Mouse (Mus musculus) left cerebral cortex, postnatal 36 days (tissue): ENCODE measurements around the gene Zfp286. TPM values are rescaled to one million over a fixed set of nuclear protein-coding genes. Genes with fewer than 3 reads are reported as not detected.

Experiments
- DNase-seq, 2 experiments: peaks; one replicate each; pipeline ENCODE4 v3.0.0; 2021 to 2022; ENCODE audit warnings: low spot score in 2 of 2, mixed read lengths in 1 of 2
- intact Hi-C: fragments of 180-260 bp; cut with DNase I; formaldehyde crosslinking; loops from one replicate; pipeline ENCODE4 v1.15.1; 2025
- total RNA-seq, 2 experiments: library from RNA; stranded (reverse); gene quantifications; 2 replicates each; pipeline ENCODE4 v1.2.3; 2021

Gene Zfp286
- total RNA-seq = 10 to 100 TPM; 19.8 to 27.2 TPM

DNA sequence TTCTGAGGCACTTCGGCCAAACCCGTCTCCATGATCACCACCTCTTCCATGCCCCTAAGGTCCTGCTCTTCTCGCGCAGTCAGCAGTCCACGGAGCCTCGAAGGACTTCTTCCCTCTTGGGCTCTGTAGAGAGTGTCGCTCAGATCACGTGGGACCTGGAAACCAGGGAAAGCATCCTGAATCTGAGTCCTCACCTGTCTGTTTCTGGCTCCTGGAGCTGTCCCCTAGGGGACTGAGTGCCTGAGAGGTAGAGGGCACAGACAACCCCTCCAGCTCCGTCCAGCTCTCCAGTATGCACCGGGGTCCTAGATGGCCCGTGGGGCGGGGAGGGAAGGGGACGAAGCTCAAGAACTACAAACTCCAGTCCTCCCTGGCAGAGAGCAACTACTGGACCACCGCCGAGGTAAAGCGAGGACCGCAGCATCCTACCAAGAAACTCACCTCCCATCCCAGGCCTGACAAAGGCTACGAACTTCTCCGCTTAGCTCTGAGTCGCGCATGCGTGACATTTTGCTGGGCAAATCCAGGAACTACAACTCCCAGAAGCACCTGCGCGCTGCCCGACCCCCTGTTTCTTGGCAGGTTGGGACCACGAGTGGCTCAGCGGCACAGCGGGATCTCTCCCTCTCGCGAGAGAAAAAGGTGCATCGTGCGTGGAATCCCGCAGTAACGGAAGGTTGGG, at the start of gene Zfp286:
Zfp286 (minus strand) TSS at position 528 of the 682 bp plus-strand sequence.
- intact Hi-C loops = loop anchor here (1.0 kb wide), 1 partner anchor 90 kb away; the partner anchor contains the start of gene Tvp23b

DNA sequence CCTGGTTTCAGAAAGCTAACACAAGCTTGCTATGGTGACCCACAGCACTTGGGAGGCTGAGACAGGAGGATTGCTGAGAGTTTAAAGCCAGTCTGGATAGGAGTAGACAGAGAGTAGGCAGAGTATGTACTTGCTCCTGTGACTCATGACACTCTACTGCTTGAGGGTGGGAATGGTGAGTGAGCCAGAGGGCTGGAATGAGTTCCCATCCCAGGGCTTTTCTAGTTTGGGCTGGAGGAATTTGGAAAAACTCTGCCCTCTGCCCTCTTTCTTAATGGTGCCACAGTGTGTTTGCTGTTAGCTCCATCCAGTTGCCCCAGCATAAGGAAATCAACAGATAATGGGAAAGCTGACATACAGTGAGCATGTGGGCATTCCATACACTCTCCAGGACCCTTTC, 42.6 kb upstream of the Zfp286 start:
- intact Hi-C loops = no loop called here

More for the DNA sequence above, at the start of gene Zfp286:
- peak; percentile 88 to 91 for DNase-seq

DNA sequence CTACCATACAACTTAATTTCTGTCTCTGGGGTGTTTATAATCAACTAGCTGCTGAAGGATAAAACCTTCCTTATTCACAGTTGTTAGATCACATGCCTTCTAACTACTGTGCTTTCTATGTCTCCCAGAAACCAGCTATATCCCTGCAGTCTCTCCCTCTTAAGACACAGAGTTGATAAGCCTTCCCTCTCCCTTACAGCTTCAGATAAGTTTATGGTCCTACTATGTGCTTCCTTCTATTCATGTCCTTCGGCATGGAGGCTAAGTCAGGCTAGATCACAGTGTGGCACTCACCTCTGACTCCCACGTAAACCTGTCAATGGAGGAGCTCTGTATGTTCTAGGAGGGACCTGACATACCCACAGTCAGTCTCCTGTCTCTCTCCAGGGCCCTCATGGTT, 41.1 kb upstream of the Zfp286 start:
- no peak for DNase-seq
- intact Hi-C loops = no loop called here

More for the DNA sequence above, 42.6 kb upstream of the Zfp286 start:
- DNase-seq = no peak

GRCm38 (mm10) chr11:62827911-62828310, 38.6 kb upstream of the Zfp286 start:
- DNase-seq = no peak
- intact Hi-C loops = no loop called here

- no peak for DNase-seq
- intact Hi-C loops = no loop called here
Observed at GRCm38 (mm10) chr11:62827135-62827534, 37.9 kb upstream of the Zfp286 start.

DNA sequence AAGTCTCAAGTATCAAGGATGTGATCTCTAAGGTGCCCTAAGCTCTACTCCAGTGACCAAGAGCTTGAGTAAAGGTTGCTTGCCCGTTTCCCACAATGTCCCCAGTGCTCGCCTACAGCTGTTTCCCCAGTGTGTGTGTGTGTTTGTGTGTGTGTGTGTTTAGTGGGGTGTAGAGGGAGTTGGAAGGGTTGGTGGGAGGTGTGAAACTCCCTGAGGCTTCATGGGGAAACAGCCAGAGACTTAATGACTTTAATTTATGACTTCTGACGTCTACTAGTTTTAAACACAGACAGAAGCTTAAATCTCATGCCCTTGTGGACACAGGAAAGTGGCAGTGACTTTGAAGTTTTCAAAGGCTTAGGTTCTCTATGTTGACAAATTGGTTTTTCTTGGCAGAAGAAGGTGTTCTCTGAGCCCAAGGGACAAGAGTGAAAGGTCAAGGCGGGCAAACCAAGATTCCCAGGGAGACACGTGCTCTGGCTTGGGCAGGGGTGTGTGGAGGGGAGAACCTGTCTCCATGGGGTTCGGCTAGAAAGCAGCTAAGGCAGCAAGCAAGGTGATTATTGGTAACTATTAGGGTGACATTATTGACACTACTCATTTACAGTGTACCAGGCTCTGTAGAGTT, 37.0 kb upstream of the Zfp286 start:
- intact Hi-C loops = no loop called here
- DNase-seq = no peak

GRCm38 (mm10) chr11:62825222-62826105, 36.2 kb upstream of the Zfp286 start:
- no peak for DNase-seq

GRCm38 (mm10) chr11:62824211-62824610, 34.9 kb upstream of the Zfp286 start:
- DNase-seq = no peak
- intact Hi-C loops = no loop called here

More at GRCm38 (mm10) chr11:62825222-62826105, 36.2 kb upstream of the Zfp286 start:
- intact Hi-C loops = no loop called here

- intact Hi-C loops = no loop called here
- no peak for DNase-seq
Observed at GRCm38 (mm10) chr11:62821893-62822292, 32.6 kb upstream of the Zfp286 start.

DNA sequence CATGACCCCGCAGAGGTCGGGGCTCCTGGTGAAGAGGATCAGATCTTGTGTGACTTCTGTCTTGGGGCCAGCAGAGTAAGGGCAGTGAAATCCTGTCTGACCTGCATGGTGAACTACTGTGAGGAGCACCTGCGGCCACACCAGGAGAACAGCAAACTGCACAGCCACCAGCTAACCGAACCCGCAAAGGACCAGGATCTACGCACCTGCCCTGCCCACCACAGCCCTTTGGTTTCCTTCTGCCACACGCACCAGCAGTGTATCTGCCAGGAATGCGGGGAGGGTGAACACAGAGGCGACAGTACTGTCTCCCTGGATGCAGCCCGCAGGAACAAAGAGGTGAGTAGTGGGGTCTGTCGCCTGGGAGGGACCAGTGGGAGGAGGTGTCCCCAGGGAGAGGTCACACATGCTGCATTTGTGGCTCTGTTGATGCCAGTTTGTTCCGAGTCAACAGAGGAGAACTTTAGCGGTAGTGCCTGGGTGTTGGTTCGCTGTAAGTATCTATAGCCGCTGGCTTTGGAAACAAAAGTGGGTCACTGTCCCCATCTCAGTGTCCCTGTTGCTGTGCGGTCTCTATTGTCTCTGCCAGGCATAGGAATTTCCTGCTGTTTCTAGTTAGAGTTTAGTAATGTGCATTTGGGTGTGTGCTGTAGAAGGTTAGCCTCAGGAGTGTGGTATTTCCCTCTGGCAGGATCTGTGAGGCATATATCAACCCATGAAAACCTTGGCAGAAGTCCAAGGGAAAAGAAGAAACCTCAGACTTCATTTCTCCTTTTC, 31.6 kb upstream of the Zfp286 start:
- intact Hi-C loops = no loop called here

DNA sequence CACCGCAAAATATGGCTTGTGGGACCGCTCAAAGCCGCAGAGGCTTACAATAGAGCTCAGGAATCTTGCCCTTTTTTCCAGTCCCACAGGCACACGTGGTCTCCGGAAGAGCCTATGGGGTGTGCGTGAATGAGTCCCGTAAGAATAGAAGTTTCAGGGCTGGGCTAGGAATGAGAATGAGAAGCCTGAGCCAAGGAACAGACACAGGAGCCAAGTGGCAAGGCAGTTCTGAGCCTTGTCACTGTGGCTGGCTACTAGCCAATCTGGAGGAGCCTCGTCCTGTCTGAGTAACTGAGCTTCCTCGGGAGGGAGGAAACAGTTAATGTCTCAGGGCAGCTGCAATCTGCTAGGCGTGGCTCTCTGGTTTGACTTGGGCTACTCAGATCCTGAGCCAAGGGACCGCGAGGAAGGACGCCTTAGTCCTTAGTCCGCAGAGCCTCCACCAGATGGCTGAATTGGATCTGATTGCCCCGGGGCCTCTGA, 30.8 kb upstream of the Zfp286 start, which contains the start of gene Trim16:
Trim16 (plus strand) TSS at position 173 of the 483 bp plus-strand sequence.
- intact Hi-C loops = no loop called here
- peak; percentile 11 to 26 for DNase-seq

More for the DNA sequence above, 31.6 kb upstream of the Zfp286 start:
- no peak for DNase-seq

GRCm38 (mm10) chr11:62819059-62819686, 29.9 kb upstream of the Zfp286 start:
- intact Hi-C loops = no loop called here
- no peak for DNase-seq

- DNase-seq = no peak
- intact Hi-C loops = no loop called here
Observed at GRCm38 (mm10) chr11:62816591-62816990, 27.3 kb upstream of the Zfp286 start.

DNA sequence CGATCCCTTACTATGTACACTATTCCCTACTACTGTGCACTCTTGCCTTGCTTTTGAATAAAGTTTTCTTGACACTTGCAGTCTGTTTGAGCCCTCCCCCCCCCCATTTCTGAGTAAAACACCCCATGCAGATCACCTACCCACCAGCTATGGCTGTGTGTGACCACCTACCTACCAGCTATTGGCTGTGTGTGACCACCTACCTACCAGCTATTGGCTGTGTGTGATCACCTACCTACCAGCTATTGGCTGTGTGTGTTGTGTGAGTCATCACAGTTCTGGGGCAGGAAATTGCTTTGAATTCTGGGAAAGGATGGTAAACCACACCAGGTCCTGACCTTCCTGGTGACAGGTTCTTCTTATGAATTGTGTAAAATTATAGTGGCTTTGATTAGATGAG, 26.2 kb upstream of the Zfp286 start:
- intact Hi-C loops = no loop called here
- no peak for DNase-seq

DNA sequence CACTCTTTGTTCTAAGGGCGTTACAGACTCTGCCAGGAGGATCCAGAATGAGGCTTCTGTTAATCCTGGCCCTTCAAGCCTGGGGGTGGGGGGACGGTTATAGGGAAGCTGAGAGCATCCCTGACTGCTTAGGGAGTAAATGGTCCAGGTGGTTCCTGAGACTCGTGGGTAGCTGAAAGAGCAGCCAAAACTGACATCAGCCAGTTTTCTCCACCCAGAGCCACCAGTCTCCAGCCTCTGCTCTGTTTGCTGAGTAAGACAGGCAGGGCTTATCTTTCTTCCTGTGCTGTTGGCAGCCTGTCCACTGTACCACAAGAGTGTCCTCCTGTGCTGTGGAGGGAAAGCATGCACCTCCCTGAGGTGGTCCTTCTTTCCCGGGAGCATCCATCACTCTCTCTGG, 25.4 kb upstream of the Zfp286 start:
- intact Hi-C loops = no loop called here
- DNase-seq = no peak

DNA sequence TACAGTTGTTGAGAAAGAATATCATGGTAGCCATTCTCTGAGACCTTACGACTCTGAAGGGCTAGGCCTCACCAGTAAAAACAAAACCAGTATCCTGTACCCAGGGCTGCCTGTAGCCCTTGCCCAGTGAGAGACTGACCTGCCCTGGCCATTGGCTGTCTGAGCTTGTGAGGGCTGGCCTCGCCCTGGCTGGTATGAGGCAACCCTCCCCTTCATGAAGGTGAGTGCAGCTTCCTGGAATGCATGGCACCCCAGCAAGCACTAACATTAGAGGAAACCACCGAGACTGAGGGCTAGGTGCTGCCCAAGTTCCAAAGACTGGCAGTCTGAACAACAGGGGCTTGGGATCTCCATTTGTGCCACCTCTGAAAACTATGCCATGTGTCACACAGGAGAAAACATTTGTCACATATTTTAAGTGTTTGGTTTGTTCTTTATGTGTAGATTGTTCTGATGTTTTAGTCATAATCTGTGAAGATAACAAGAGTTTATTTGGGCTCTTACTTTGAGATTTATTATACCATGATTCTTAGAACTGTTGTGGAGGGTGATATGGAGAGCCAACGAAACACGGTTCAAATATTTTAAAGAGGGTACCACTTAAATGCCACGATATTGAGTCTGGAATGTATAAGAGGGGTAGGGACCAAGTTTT, 24.8 kb upstream of the Zfp286 start:
- intact Hi-C loops = no loop called here
- DNase-seq = no peak

DNA sequence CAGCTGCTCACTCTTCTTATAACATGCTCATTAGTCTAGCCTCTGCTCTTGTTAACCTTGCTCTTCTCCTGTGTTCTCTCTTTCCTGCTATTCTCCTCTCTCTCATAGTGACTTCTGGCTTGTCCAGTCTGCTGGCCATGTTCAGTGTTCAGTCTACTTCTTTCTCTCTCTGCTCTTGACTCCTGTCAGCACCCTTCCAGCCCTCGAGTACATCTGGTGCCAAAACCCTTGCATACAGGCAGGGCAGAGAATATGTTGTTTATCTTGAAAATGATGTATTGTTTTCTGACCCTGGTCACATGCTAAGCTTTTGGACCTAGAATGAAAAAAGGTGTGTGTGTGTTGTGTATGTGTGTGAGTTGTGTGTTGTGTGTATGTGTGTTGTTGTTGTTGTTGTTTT, 24.2 kb upstream of the Zfp286 start:
- no peak for DNase-seq
- intact Hi-C loops = no loop called here

DNA sequence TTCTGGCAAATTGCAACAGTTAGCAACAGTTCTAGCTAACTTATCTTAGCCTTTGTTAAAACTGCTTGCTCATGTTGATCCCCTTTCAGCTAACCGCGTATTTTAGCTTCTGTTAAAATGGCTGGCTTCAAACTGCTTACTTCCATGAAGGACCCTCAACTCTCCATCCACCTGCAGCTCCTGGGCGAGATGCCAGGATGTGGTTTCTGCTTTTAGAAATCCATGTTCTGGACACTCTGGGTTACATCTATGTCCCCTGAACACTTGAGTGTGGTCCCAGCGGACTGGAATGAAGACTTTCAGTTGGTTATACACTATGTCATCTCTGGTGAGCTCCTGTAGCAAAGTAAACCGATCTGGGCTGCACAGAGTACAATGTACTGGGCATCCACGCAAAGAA, 23.0 kb upstream of the Zfp286 start:
- DNase-seq = no peak
- intact Hi-C loops = no loop called here
